Mouse (Mus musculus): Measurements from ENCODE around the gene Hdgfl1.

Hdgfl1 gene

DNA sequence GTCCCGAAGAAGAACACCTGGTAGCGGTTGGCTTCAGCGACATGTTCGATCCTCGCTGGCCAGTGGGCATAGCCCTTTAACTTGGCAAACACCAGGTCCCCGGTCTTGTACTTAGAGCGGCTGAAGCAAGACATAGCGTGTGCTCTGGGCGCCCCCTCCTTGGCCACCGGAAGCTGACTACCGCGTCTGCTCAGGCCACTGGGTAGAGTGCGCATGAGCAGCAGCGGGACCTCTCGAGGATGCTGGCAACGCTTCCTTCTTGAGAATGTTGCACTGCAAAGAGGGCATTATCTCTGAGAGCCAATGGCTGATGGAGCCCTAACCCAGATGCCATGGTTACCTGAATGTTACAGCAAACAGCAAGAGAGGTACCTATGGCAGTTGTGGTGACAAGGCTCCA, at the start of gene Hdgfl1:
TSS of gene Hdgfl1 (minus strand) at position 211 of the 400 bp plus-strand sequence.
- no peak for DNase-seq

DNA sequence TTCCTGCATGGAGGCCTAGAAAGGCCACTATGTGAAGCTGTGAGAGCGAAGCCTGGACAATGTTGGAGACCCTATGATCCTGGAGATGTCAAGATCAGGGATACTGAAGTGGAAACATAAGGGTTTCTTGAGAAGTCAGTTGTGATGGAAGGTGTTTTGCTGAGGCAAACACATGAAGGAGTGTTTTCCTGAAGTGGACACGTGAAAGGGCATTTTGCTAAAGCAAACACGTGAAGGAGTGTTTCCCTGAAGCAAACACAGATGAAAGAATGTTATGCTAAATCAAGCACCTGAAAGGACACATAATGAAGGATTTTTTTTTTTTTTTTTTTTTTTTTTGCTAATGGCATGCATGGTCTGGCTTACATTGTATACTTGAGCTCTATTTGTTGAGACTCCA, 25.5 kb upstream of the Hdgfl1 start:
- no peak for DNase-seq

DNA sequence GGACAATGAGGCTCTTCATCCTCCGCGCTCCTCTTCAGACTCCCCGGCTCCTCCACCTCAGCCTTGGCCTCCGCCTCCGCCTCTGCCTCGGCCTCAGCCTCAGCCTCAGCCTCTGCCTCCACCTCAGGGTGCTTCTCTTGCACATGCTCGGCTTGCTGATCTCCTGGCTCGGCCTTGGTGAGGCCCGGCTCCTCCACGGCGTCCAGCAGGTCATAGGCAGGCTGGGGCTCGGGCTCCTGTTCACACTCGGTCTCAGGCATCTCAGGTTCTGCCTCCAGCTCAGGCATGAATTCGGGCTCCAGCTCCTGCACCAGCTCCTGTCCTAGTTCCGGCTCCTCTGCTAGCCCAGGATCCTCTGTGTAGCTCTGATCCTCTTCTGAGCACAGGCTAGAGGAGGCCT, 541 bp downstream of the Hdgfl1 start:
- no peak for DNase-seq

DNA sequence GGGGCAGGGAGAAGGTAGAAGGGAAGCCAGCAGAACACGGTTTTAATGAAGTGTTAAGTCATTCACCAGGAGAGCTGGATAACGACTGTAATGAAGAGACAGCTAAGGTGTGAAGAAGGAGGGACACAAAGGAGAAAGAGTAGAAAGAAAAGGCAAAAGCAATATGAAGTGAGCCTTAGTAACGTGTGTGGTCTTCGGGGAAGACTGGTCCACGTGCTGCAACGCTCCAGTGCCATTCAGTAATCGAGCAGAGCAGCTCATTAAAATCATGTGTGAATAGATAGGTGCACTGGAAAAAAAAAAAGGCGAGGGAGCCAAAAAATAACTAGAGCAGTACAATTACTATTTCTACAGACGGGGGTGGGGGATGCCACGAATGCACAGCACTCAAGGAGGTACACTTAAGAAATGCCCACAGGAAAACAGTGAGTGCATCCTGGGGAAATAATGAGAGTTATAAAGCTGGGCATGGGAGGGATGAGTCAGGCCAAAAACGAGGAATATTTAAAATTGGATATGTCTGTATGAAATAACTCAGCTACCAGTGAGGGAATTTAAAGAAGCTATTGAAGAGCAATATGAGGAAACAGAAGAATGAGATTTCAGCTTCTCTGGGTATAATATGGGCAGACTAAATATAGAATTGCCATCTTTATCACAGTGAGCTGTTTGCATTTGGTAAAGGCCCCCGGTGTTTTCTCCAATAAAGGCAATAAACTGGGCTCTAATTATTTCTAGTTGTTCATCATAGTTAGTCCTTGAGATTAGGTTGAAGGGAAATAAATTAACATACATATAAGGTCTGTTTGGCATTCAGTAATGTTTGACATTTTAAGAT, 7.8 kb downstream of the Hdgfl1 start:
- DNase-seq = no peak

DNA sequence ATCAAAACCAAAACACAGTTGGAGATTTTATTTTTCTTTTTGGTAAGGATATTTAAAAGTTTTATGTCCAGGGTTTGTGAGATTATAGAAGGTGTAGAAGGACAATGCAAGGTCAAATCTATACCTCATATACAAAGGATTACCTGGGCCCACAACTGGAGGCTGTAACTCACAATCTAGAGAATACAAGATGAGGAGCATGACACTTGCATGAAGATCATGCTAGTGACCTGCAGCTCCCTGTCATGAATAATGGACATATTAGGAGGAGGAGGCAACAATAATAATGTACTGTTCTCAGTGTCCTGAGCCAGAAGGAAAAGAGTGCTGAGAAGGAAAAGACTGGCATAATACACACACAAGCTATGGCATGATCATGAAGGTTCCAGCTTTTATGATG, 17.1 kb downstream of the Hdgfl1 start:
- no peak for DNase-seq

DNA sequence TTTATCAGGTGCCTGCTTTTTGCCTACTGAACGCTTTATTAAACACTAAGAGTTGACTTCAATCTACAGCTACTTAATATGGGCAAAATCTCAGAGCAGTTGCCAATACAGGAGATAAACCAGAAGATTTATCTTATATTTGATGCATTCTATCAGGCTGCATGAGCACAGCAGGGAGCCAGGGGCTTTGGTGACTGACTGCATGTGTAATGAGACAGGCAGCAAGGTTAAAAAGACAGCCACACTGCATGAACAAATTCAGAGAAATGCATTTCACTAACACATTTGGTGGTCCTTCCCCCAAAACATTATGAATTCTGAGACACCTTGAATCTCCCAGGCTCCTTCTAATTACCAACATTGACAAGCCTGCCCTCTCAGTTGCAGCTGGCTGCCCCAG, 17.6 kb downstream of the Hdgfl1 start:
- DNase-seq = no peak

DNA sequence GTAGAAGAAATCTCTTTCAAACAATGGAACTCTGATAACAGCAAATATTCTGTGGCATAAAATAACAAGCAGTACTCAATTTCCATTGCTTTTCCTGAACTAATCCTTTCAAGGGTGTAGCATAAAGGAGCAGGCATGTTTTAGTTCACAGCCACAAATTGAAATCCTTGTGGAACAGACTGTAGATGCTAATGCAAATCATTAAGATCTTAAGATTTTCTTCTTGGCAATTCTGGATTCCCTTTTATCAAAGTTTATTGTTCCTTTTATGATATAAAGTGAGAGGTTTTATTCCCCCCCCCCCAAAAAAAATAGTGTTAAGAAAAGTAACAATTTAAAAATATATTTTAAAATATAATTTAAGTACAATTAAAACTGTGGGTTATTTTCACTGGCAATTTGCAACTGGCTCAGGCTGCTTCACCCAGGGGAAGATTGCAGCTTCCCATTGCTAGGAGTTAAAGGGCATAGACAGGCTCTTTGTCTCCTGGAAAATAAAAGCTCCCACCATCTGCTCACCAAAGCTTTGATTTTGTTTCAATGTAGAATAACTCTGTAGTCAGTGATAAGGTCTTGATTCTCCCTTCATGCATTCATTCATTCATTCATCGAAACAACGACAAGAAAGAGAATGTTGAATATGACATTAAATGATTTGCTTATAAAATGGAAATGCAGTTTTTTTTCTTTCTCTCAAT, 24.1 kb downstream of the Hdgfl1 start:
- no peak for DNase-seq

DNA sequence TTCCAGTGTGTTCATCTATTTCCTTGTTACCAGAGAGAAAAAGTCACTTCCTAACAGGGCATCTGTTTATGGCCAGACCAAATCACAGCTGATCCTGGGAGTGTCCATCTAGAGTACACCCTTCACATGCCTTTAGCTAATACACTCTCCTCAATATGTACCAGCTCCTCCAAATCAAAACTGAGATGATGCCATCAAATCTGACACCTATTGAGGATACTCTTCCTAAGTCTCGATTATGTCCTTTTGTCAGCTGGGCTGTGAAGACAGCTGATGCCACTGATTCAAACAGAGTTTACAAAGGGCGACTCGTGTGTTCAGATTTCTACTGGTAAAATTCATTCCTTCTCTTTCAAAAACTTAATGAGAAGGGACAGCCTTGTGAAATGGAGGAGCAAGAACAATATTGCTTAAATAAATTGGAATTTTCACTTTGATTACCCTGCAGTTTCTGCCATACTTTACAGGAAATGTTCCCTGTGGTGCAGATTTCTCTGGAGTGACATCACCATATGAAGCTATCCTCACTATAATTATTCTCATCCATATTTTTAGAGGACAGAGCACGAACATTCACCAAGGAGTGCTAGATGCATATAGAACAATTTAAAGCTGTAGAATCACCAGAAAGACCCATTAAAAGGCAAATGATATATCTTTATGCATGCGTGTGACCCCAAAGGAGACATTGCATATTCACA, 24.8 kb downstream of the Hdgfl1 start:
- no peak for DNase-seq

DNA sequence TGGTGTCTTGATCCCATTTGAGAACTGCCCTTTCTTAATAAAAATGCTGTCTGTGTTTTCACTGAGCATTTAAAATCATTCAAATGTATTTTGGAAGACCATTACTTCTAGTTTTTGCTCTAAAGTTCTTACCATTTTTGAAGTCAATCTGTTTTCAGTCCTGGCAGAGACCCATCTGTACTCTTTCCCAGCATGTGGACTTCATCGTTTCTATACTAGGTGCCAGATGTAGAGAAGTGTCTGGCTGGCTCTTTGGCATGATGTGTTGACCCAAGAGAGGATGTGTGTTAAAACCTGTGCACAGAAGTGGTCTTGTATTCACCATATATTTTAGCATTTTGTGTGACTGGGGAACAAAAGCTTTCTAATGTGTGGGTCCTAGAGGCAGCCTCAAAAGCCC, 25.9 kb downstream of the Hdgfl1 start:
- no peak for DNase-seq

DNA sequence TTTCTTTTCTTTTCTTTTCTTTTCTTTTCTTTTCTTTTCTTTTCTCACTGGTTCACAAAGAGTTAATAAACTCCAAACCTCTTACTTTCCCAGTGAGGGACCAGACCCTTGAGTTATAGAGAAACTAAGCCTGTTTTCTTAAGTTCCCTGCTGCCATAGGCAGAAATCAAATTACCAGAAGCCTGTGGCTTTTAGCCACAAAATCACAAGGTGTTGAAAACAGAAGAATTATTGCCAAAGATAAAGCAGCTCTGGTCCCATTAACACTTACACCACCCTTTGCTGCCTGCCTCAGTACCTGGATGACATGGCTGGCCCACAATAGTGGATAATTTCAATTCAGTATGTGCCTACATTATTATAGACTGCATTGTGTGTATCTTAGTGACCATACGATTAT, 35.0 kb downstream of the Hdgfl1 start:
- DNase-seq = no peak

DNA sequence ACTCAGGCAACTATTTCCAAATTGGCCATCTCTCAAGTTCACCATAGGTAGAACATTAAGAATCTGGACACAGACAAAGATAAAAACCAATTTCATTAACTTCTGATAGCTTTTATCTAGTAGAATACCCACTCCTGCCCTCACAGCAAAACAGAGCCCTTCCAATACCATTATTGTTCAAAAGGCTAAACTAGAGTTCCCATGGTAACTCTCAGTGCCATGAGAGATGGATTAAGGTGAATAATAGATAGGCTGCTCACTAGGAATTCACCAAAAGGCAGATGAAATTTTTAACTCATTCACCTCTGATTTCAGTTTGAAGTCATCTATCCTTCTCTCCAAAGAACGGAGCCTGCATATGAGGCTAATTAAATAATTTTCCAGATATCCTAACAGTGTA, 45.7 kb downstream of the Hdgfl1 start:
- no peak for DNase-seq

DNA sequence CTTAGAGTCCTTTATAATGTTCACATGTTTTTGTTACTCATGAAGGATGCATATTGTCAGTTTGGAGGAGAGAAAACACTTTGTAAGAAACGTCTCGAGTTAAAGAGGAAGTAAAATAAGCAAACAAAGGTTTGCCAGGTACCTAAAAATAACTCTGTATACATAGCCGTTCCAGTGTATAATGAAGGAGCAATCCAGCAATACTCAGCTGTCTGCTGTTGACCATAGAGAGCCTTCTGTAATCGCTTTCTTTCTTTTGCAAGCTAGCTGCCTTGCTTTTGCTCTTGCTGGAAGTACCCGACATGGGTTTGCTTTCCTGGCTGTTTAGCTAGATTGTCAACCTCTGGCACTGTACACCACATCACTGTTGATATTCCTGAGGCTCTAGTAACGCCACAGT, 48.6 kb downstream of the Hdgfl1 start:
- DNase-seq = no peak

DNA sequence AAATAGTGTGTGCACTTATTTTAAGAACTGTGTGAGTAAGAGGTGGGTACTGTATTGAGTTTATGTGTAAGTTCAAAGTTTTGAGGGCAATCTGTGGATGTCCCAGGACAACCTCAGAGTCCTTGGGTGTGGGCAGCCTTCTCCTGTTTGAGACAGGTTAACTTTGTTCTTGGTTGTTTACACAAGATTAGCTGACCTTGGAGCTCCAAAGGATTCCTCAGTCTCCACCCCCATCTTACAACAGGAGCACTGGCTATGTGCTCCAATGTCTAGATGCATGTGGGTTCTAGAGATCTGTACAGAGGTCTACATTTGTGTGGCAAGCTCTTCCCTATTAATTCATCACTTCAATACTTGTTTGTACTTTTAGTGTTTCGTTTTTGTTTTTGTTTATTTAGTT, 49.0 kb downstream of the Hdgfl1 start:
- no peak for DNase-seq

DNA sequence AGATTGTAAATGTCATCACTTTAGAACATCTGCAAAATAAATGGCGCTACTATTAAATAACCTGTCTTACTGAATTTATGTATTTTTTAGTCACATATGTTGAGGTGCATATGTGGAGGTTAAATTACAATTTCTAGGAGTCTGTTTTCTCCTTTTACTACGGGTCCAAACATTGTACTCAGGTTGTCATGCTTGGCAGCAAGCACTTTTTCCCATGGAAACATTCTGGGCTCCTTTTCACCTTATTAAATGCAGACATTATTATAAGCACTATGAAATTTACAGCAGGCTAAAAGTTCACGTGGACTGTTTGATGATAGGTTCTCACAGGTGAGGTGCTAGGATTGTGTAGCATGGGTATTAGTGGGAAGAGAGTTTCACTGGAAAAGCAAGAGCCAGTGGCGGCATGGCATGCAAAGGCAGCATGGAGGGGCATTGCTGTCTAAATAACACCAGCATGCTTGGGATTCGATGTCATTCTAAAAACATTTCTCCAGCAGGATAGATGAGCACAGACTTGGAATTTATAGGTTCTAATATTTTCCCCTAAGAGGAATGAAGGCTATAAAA, 50.7 kb downstream of the Hdgfl1 start:
- no peak for DNase-seq

All from thymus, postnatal 14 days (tissue).